Mouse (Mus musculus) kidney, embryonic 15.5 days (tissue): Measurements from ENCODE around the gene Rps26. TPM values are rescaled to one million over a fixed set of nuclear protein-coding genes. Genes with fewer than 3 reads are reported as not detected.

Experiments used
- ATAC-seq: fragments of 200-750 bp; cut with Nextera tagmentation; replicated peaks from 2 replicates; pipeline ENCODE4 v1.8.0; 2017; ENCODE audit warnings: moderate TSS enrichment; ENCODE audit not compliant: low FRiP score
- H3K27ac ChIP-seq: fragments of 300-500 bp; sonication (generic); 2 replicates; pipeline ENCODE4 v1.5.1; 2015; ENCODE audit warnings: mild to moderate bottlenecking, inconsistent platforms
- H3K27me3 ChIP-seq: fragments of 300-500 bp; sonication (generic); 2 replicates; pipeline ENCODE4 v1.6.1; 2015; ENCODE audit warnings: inconsistent platforms
- H3K36me3 ChIP-seq: fragments of 300-500 bp; sonication (generic); 2 replicates; pipeline ENCODE4 v1.6.1; 2015; ENCODE audit warnings: inconsistent platforms
- H3K4me1 ChIP-seq: fragments of 300-500 bp; sonication (generic); 2 replicates; pipeline ENCODE4 v1.6.1; 2015; ENCODE audit warnings: inconsistent platforms
- H3K4me2 ChIP-seq: fragments of 300-500 bp; sonication (generic); 2 replicates; pipeline ENCODE4 v1.6.1; 2015; ENCODE audit warnings: moderate library complexity, mild to moderate bottlenecking, inconsistent platforms
- H3K4me3 ChIP-seq: fragments of 300-500 bp; sonication (generic); replicated peaks from 2 replicates; pipeline ENCODE4 v1.5.1; 2015; ENCODE audit warnings: mild to moderate bottlenecking, inconsistent platforms
- H3K9ac ChIP-seq: fragments of 300-500 bp; sonication (generic); 2 replicates; pipeline ENCODE4 v1.6.1; 2015; ENCODE audit warnings: mild to moderate bottlenecking, inconsistent platforms
- H3K9me3 ChIP-seq: fragments of 300-500 bp; sonication (generic); replicated peaks from 2 replicates; pipeline ENCODE4 v1.6.1; 2016; ENCODE audit warnings: inconsistent platforms
- WGBS: fragments of 180-500 bp; shearing (Covaris S2); methylation state at CpG from one replicate; pipeline ENCODE4 v1.1.7; 2015; ENCODE audit warnings: mixed read lengths; 5-methylcytosine and 5-hydroxymethylcytosine counted together
- polyA plus RNA-seq: library from polyadenylated mRNA; unstranded; fragments of >200 nt; fragmentation: Nextera tagmentation; extraction: Ambion mirVana; gene quantifications from 2 replicates; pipeline ENCODE4 v1.2.1, GENCODE M21; 2015

Rps26 gene
- polyA plus RNA-seq, 1 experiment from 2014 or later = 752 TPM

GRCm38 (mm10) chr10:128591436-128591835 is 35.1 kb downstream of the Rps26 start:
- peaks cover 37% of the 10 kb centered on the region for H3K4me1 ChIP-seq
- H3K36me3 ChIP-seq = no peaks in the 10 kb centered on the region
- peaks cover 36% of the 10 kb centered on the region for H3K27me3 ChIP-seq
- H3K9me3 ChIP-seq = no peaks in the 10 kb centered on the region
- no peak for ATAC-seq
- H3K4me2 ChIP-seq = no peak overlapping the region
- WGBS = 85% methylated on average over 6 of the region's 6 CpGs
- no peak overlapping the region for H3K4me3 ChIP-seq
- no peak overlapping the region for H3K9ac ChIP-seq
- no peak overlapping the region for H3K27ac ChIP-seq

- Histone ChIP-seq H3K27me3 (peaks cover 44% of the 10 kb centered on the region), H3K27ac (peak overlapping the region; percentile 94), H3K4me3 (peak overlapping the region; percentile 75), H3K9me3 (no peaks in the 10 kb centered on the region), H3K36me3 (no peaks in the 10 kb centered on the region), H3K4me1 (peaks cover 42% of the 10 kb centered on the region), H3K4me2 (peak overlapping the region; percentile 99), H3K9ac (peak overlapping the region; percentile 63)
- under 1% methylated on average over 43 of the region's 43 CpGs for WGBS
- peak; percentile 50 for ATAC-seq
Measured at GRCm38 (mm10) chr10:128590193-128590690, 36.3 kb downstream of the Rps26 start.

GRCm38 (mm10) chr10:128589464-128590192 is 36.9 kb downstream of the Rps26 start, which contains the start of gene Erbb3:
TSS of gene Erbb3 (minus strand) at chr10:128589652.
- peaks cover 45% of the 10 kb centered on the region for H3K4me1 ChIP-seq
- H3K4me2 ChIP-seq = peak within 1 kb of the TSS; percentile 99
- H3K4me3 ChIP-seq = peak within 1 kb of the TSS; percentile 75
- H3K27me3 ChIP-seq = peaks cover 46% of the 10 kb centered on the region
- H3K9ac ChIP-seq = peak within 1 kb of the TSS; percentile 63
- H3K36me3 ChIP-seq = no peaks in the 10 kb centered on the region
- ATAC-seq = peak; percentile 79
- peak within 1 kb of the TSS; percentile 94 for H3K27ac ChIP-seq
- no peaks in the 10 kb centered on the region for H3K9me3 ChIP-seq
- WGBS = under 1% methylated on average over 43 of the region's 43 CpGs

- peak; percentile 30; the same call in 1 of the 2 replicates for ATAC-seq
- 3% methylated on average over 23 of the region's 23 CpGs for WGBS
Measured at GRCm38 (mm10) chr10:128588775-128589463, 37.6 kb downstream of the Rps26 start.

GRCm38 (mm10) chr10:128588136-128588535 is 38.4 kb downstream of the Rps26 start:
- Histone ChIP-seq H3K4me2 (peak overlapping the region; percentile 99), H3K36me3 (no peaks in the 10 kb centered on the region), H3K9ac (no peak overlapping the region), H3K9me3 (no peaks in the 10 kb centered on the region), H3K27ac (peak overlapping the region; percentile 94), H3K4me3 (peak overlapping the region; percentile 75), H3K4me1 (peaks cover 59% of the 10 kb centered on the region), H3K27me3 (peaks cover 52% of the 10 kb centered on the region)
- WGBS = 43% methylated on average over 1 of the region's 1 CpGs
- ATAC-seq = no peak

More at GRCm38 (mm10) chr10:128588775-128589463, 37.6 kb downstream of the Rps26 start:
- Histone ChIP-seq H3K27ac (peak overlapping the region; percentile 94), H3K9me3 (no peaks in the 10 kb centered on the region), H3K4me2 (peak overlapping the region; percentile 99), H3K9ac (peak overlapping the region; percentile 51), H3K36me3 (no peaks in the 10 kb centered on the region), H3K27me3 (peaks cover 49% of the 10 kb centered on the region), H3K4me3 (peak overlapping the region; percentile 75), H3K4me1 (peaks cover 51% of the 10 kb centered on the region)

GRCm38 (mm10) chr10:128587697-128588096 is 38.9 kb downstream of the Rps26 start:
- H3K4me1 ChIP-seq = peaks cover 62% of the 10 kb centered on the region
- H3K9me3 ChIP-seq = no peaks in the 10 kb centered on the region
- no peak overlapping the region for H3K9ac ChIP-seq
- H3K4me2 ChIP-seq = peak overlapping the region; percentile 99
- WGBS = 53% methylated on average over 8 of the region's 8 CpGs
- H3K36me3 ChIP-seq = no peaks in the 10 kb centered on the region
- H3K27ac ChIP-seq = peak overlapping the region; percentile 94
- no peak for ATAC-seq
- H3K4me3 ChIP-seq = peak overlapping the region; percentile 75
- H3K27me3 ChIP-seq = peaks cover 54% of the 10 kb centered on the region

GRCm38 (mm10) chr10:128587120-128587519 is 39.4 kb downstream of the Rps26 start:
- 67% methylated on average over 4 of the region's 4 CpGs for WGBS
- Histone ChIP-seq H3K4me2 (peak overlapping the region; percentile 99), H3K9ac (no peak overlapping the region), H3K27ac (peak overlapping the region; percentile 94), H3K36me3 (no peaks in the 10 kb centered on the region), H3K27me3 (peaks cover 54% of the 10 kb centered on the region), H3K9me3 (no peaks in the 10 kb centered on the region), H3K4me1 (peaks cover 62% of the 10 kb centered on the region), H3K4me3 (no peak overlapping the region)
- no peak for ATAC-seq

GRCm38 (mm10) chr10:128586546-128586945 is 40.0 kb downstream of the Rps26 start:
- H3K9me3 ChIP-seq = no peaks in the 10 kb centered on the region
- ATAC-seq = no peak
- H3K27ac ChIP-seq = no peak overlapping the region; the same call in 1 of the 2 replicates
- H3K36me3 ChIP-seq = no peaks in the 10 kb centered on the region
- no peak overlapping the region for H3K4me3 ChIP-seq
- WGBS = 13% methylated on average over 1 of the region's 1 CpGs
- H3K9ac ChIP-seq = no peak overlapping the region
- H3K4me2 ChIP-seq = 0 out of 2 replicates have a peak overlapping the region, but pooled peaks have one; percentile 99
- H3K4me1 ChIP-seq = peaks cover 62% of the 10 kb centered on the region
- peaks cover 54% of the 10 kb centered on the region for H3K27me3 ChIP-seq

GRCm38 (mm10) chr10:128584386-128584785 is 42.2 kb downstream of the Rps26 start:
- H3K27ac ChIP-seq = peak overlapping the region; percentile 62; the same call in 1 of the 2 replicates
- peak overlapping the region; percentile 2; the same call in 1 of the 2 replicates for H3K4me3 ChIP-seq
- 5% methylated on average over 4 of the region's 4 CpGs for WGBS
- no peaks in the 10 kb centered on the region for H3K9me3 ChIP-seq
- peaks cover 50% of the 10 kb centered on the region for H3K4me1 ChIP-seq
- ATAC-seq = peak; percentile 41; the same call in 1 of the 2 replicates
- H3K36me3 ChIP-seq = no peaks in the 10 kb centered on the region
- peak overlapping the region; percentile 37 for H3K4me2 ChIP-seq
- no peak overlapping the region for H3K9ac ChIP-seq
- peaks cover 50% of the 10 kb centered on the region for H3K27me3 ChIP-seq

- no peaks in the 10 kb centered on the region for H3K36me3 ChIP-seq
- no peaks in the 10 kb centered on the region for H3K9me3 ChIP-seq
- H3K27me3 ChIP-seq = peaks cover 43% of the 10 kb centered on the region
- peaks cover 43% of the 10 kb centered on the region for H3K4me1 ChIP-seq
- peak overlapping the region; percentile 2; the same call in 1 of the 2 replicates for H3K4me3 ChIP-seq
- 28% methylated on average over 7 of the region's 7 CpGs for WGBS
- peak overlapping the region; percentile 37 for H3K4me2 ChIP-seq
- no peak overlapping the region for H3K9ac ChIP-seq
- peak; percentile 85 for ATAC-seq
- H3K27ac ChIP-seq = 0 out of 2 replicates have a peak overlapping the region, but pooled peaks have one; percentile 48
Measured at GRCm38 (mm10) chr10:128583644-128584043, 42.9 kb downstream of the Rps26 start.

- Histone ChIP-seq H3K27ac (no peak overlapping the region), H3K27me3 (0 out of 2 replicates have a peak, but pooled peaks cover 8% of the 10 kb centered on the region), H3K9ac (no peak overlapping the region), H3K4me2 (no peak overlapping the region), H3K36me3 (peaks cover 13% of the 10 kb centered on the region; the same call in 1 of the 2 replicates), H3K9me3 (no peaks in the 10 kb centered on the region), H3K4me1 (peaks cover 18% of the 10 kb centered on the region), H3K4me3 (no peak overlapping the region)
- 78% methylated on average over 4 of the region's 4 CpGs for WGBS
- ATAC-seq = no peak
Measured at GRCm38 (mm10) chr10:128579731-128580130, 46.8 kb downstream of the Rps26 start.
